Mouse (Mus musculus): ENCODE measurements around the gene Rgmb. TPM values are rescaled to one million over a fixed set of nuclear protein-coding genes. Genes with fewer than 3 reads are reported as not detected.
A peak's percentile ranks its signal among the peaks of the same experiment; 100 is the strongest.

The Rgmb gene
- total RNA-seq, 2 experiments from 2014 or later, result 21.7 to 26.4 TPM

DNA sequence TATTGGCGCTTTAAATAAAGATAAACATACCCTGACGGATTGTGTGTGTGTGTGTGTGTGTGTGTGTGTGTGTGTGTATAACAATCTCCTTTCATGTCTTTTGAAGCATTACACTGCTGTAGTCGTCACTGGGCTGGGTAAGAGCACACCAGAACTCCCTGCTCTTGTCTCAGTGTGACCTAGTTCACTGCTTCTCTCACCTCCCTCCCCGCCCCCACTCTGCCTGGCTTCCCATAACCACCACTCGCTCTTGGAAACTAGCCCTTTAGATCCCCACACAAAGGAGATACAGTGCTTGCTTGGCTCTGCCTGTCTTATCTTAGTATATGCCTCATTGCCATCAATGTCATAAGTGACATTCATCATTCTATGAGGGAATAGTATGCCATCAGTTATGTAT, 54.5 kb downstream of the Rgmb start:
- DNase-seq, result no peak

DNA sequence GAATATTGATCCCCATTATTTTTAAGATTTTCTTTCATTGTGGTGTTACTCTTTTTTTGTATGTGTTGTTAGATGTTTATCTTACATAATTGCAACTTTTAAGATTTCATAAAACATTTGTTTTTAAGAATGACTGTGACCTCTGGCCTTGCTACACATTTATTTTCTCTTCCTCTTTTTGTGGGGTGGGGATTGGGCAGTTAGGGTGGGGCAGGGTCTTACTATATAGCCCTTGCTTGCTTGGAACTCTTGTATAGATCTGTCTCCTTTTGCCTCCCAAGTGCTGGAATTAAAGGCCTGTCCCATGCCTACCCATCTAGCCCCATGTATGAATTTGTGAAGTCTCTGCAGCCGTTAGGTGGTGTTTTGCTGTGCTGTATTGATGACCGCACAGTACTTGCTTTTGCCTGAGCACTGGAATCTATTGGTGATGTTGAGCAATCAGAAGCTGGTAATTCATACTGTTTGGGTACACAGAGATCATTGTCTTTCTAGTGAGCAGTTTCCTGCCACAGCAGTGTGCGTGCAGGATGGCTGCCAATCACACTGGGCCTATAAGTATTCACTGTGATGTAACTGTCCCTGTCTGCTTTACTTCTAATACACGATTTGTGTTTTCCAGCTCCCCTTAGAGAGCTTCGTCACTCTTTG, 56.1 kb downstream of the Rgmb start:
- DNase-seq, result no peak

DNA sequence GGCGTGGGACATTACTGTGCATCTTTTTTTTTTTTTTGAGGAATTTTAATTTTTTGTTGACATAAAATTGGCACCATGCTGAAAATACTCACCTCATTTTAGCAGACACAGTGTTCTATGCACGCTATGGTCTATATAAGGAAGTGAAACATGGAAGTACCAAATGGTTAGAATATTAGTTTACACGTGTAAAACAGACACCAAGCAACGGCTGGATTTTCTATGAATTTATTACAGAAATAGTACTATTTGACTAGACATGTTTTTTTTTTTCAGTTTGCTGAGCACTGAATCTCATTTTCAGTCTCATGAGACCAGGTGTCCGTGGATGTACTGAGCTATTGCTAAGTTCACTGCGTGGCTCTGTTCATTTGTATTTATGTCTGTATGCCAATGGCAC, 56.9 kb downstream of the Rgmb start:
- no peak for DNase-seq

GRCm38 (mm10) chr17:15769081-15769724, 61.6 kb downstream of the Rgmb start:
- peak; percentile 12 for DNase-seq

- no peak for DNase-seq
Observed at GRCm38 (mm10) chr17:15761191-15761590, 69.6 kb downstream of the Rgmb start.

Other genes starting within 250 kb of the Rgmb start
- 10 to 100 TPM; 36.6 to 47.1 TPM for gene Chd1, start 126.1 kb downstream of the Rgmb start, total RNA-seq (2021)

All from adrenal gland, postnatal 10 days (tissue).